Mouse (Mus musculus): ENCODE results near the gene 4931428F04Rik. TPM values are rescaled to one million over a fixed set of nuclear protein-coding genes. Genes with fewer than 3 reads are reported as not detected.

The 4931428F04Rik gene
- total RNA-seq, 2 experiments from 2014 or later = 0.53 to 0.74 TPM

Small RNA genes within 50 kb of the gene (microRNA-seq; reads per million reads assigned to microRNA genes)
- gene Gm27320 (not detected), gene Mir328 (3,737 reads per million, percentile 90 among the genes with 10 or more reads in this experiment)

Other genes starting within 250 kb of the 4931428F04Rik start
- under 1 TPM in 1 of 2 experiments, not detected in 1; 0.57 TPM for gene Ces3a, start 241.3 kb downstream of the 4931428F04Rik start, total RNA-seq (2021)
- under 1 TPM in 1 of 2 experiments, not detected in 1; 0.12 TPM for gene Ces3b, start 206.1 kb downstream of the 4931428F04Rik start, total RNA-seq (2021)
- not detected for gene Ces4a, start 158.1 kb downstream of the 4931428F04Rik start, total RNA-seq (2021)
- gene Cbfb, start 119.2 kb downstream of the 4931428F04Rik start, total RNA-seq (2021) = 10 to 100 TPM; 80.3 to 88.8 TPM
- 10 to 100 TPM; 39.5 to 47.6 TPM for gene D230025D16Rik, start 64.7 kb downstream of the 4931428F04Rik start, total RNA-seq (2021)
- 1 to 10 TPM; 1.3 to 1.9 TPM for gene B3gnt9, start 34.7 kb downstream of the 4931428F04Rik start, total RNA-seq (2021)
- 1 to 10 TPM; 2.8 to 3.3 TPM for gene Tradd, start 25.3 kb downstream of the 4931428F04Rik start, total RNA-seq (2021)
- gene Fbxl8, start 25.2 kb downstream of the 4931428F04Rik start, total RNA-seq (2021) = under 1 TPM; 0.55 to 0.71 TPM
- gene Hsf4, start 20.1 kb downstream of the 4931428F04Rik start, total RNA-seq (2021) = 10 to 100 TPM in 1 of 2 experiments, 1 to 10 TPM in 1; 9.8 to 11.1 TPM
- 10 to 100 TPM; 32.7 to 38.9 TPM for gene Nol3, start 13.7 kb downstream of the 4931428F04Rik start, total RNA-seq (2021)
- 1 to 10 TPM in 1 of 2 experiments, under 1 TPM in 1; 0.85 to 1.3 TPM for gene Exoc3l, start 6.2 kb upstream of the 4931428F04Rik start, total RNA-seq (2021)
- gene E2f4, start 7.8 kb upstream of the 4931428F04Rik start, total RNA-seq (2021) = 10 to 100 TPM; 31.2 to 31.7 TPM
- 1 to 10 TPM; 1.3 to 2.2 TPM for gene Elmo3, start 15.7 kb upstream of the 4931428F04Rik start, total RNA-seq (2021)
- 1 to 10 TPM in 1 of 2 experiments, under 1 TPM in 1; 0.89 to 1.4 TPM for gene Lrrc29, start 36.4 kb upstream of the 4931428F04Rik start, total RNA-seq (2021)
- gene Tmem208, start 36.5 kb upstream of the 4931428F04Rik start, total RNA-seq (2021) = 10 to 100 TPM; 21.1 to 22.6 TPM
- gene Fhod1, start 58.1 kb upstream of the 4931428F04Rik start, total RNA-seq (2021) = 10 to 100 TPM; 19.7 to 26.1 TPM
- under 1 TPM; 0.25 to 0.50 TPM for gene Slc9a5, start 59.0 kb upstream of the 4931428F04Rik start, total RNA-seq (2021)
- under 1 TPM in 1 of 2 experiments, not detected in 1; 0.09 TPM for gene Plekhg4, start 83.4 kb upstream of the 4931428F04Rik start, total RNA-seq (2021)
- gene Kctd19, start 123.6 kb upstream of the 4931428F04Rik start, total RNA-seq (2021) = under 1 TPM in 1 of 2 experiments, not detected in 1; 0.21 TPM
- gene Lrrc36, start 123.7 kb upstream of the 4931428F04Rik start, total RNA-seq (2021) = under 1 TPM; 0.41 to 0.64 TPM
- gene Tppp3, start 181.7 kb upstream of the 4931428F04Rik start, total RNA-seq (2021) = 10 to 100 TPM; 47.9 to 56.7 TPM
- 10 to 100 TPM; 10.3 to 11.6 TPM for gene Zdhhc1, start 207.0 kb upstream of the 4931428F04Rik start, total RNA-seq (2021)
- under 1 TPM in 1 of 2 experiments, not detected in 1; 0.11 TPM for gene Hsd11b2, start 228.9 kb upstream of the 4931428F04Rik start, total RNA-seq (2021)